Mouse (Mus musculus): ENCODE data around the gene Chd8. TPM values are rescaled to one million over a fixed set of nuclear protein-coding genes. Genes with fewer than 3 reads are reported as not detected.

The Chd8 gene
- polyA plus RNA-seq, 1 experiment from 2014 or later, result 15.7 TPM

- H3K27ac ChIP-seq (ENCODE audit: low read depth, low read length), result no peak overlapping the region
- 0 out of 2 replicates have a peak, but pooled peaks cover 13% of the 10 kb centered on the region for H3K36me3 ChIP-seq (ENCODE audit: control insufficient read depth, insufficient read depth)
- 12% methylated on average over 3 of the region's 3 CpGs for WGBS
- no peaks in the 10 kb centered on the region for H3K9me3 ChIP-seq (ENCODE audit: control insufficient read depth)
- no peaks in the 10 kb centered on the region for H3K27me3 ChIP-seq (replicated peaks; ENCODE audit: control insufficient read depth, insufficient read depth, low read length)
- no peak overlapping the region for H3K9ac ChIP-seq (ENCODE audit: low read depth, low read length)
- H3K4me1 ChIP-seq (replicated peaks; ENCODE audit: control insufficient read depth, insufficient read depth, low read length), result no peaks in the 10 kb centered on the region
- H3K4me3 ChIP-seq (ENCODE audit: low read depth, low read length), result peak overlapping the region; percentile 99; the same call in 1 of the 2 replicates
- no peak for ATAC-seq
- peak; percentile 72 for TF ChIP-seq CTCF (IDR thresholded peaks at IDR 0.05; ENCODE audit: low read depth)
- peak overlapping the region; percentile 90 for H3K4me2 ChIP-seq (replicated peaks; ENCODE audit: low read depth)
These were observed 61.9 kb downstream of the Chd8 start for GRCm38 (mm10) chr14:52195691-52196090.

- no peak overlapping the region for H3K27ac ChIP-seq (ENCODE audit: low read depth, low read length)
- H3K4me2 ChIP-seq (replicated peaks; ENCODE audit: low read depth), result no peak overlapping the region
- no peak overlapping the region for H3K4me3 ChIP-seq (ENCODE audit: low read depth, low read length)
- 0 out of 2 replicates have a peak, but pooled peaks cover 3% of the 10 kb centered on the region for H3K36me3 ChIP-seq (ENCODE audit: control insufficient read depth, insufficient read depth)
- no peaks in the 10 kb centered on the region for H3K4me1 ChIP-seq (replicated peaks; ENCODE audit: control insufficient read depth, insufficient read depth, low read length)
- H3K9ac ChIP-seq (ENCODE audit: low read depth, low read length), result no peak overlapping the region
- H3K9me3 ChIP-seq (ENCODE audit: control insufficient read depth), result no peaks in the 10 kb centered on the region
- TF ChIP-seq CTCF (IDR thresholded peaks at IDR 0.05; ENCODE audit: low read depth), result peak; percentile 79
- ATAC-seq, result no peak; the same call in 1 of the 2 replicates
- H3K27me3 ChIP-seq (replicated peaks; ENCODE audit: control insufficient read depth, insufficient read depth, low read length), result no peaks in the 10 kb centered on the region
These were observed 66.7 kb downstream of the Chd8 start for GRCm38 (mm10) chr14:52190740-52191359.

DNA sequence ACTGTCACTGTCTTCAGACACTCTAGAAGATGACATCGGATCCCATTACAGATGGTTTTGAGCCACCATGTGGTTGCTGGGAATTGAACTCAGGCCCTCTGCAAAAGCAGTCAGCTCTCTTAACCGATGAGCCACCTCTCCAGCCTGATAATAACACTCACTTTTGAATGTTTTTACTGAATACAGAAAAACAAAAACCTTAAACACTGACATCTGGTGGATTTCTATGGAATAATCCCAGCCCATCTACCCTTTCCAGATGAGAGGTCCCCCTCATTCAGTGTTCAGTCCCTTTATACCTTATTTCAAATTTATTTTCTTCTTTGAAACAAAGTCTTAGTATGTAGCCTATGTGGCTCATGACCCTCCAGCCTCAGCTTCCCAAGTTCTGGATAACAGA is 68.1 kb downstream of the Chd8 start:
- Histone ChIP-seq H3K27me3 (replicated peaks; ENCODE audit: control insufficient read depth, insufficient read depth, low read length) (no peaks in the 10 kb centered on the region), H3K36me3 (ENCODE audit: control insufficient read depth, insufficient read depth) (0 out of 2 replicates have a peak, but pooled peaks cover 3% of the 10 kb centered on the region), H3K9me3 (ENCODE audit: control insufficient read depth) (no peaks in the 10 kb centered on the region), H3K27ac (ENCODE audit: low read depth, low read length) (no peak overlapping the region), H3K4me2 (replicated peaks; ENCODE audit: low read depth) (no peak overlapping the region), H3K4me3 (ENCODE audit: low read depth, low read length) (no peak overlapping the region), H3K9ac (ENCODE audit: low read depth, low read length) (no peak overlapping the region), H3K4me1 (replicated peaks; ENCODE audit: control insufficient read depth, insufficient read depth, low read length) (no peaks in the 10 kb centered on the region)
- 0 out of 2 replicates have a peak, but pooled peaks have one; percentile 37 for TF ChIP-seq CTCF (IDR thresholded peaks at IDR 0.05; ENCODE audit: low read depth)
- ATAC-seq, result no peak
- WGBS, result 73% methylated on average over 2 of the region's 2 CpGs

DNA sequence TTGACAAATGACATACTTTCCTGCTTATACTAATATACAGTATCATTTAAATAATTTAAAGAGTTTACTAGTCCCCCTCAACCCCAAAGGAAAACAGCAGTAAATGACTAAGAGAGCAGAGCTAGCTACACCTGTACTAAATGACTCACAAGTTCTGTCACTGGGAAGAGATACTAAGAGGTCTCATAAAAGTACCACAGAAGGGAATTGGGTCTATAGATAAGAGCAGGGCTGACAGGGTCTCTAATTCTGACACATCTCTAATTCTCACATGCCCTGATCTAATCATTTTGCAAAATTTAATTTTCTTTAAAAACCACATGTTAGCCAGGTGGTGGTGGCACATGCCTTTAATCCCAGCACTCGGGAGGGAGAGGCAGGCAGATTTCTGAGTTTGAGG is 68.8 kb downstream of the Chd8 start:
- Histone ChIP-seq H3K4me3 (ENCODE audit: low read depth, low read length) (no peak overlapping the region), H3K27me3 (replicated peaks; ENCODE audit: control insufficient read depth, insufficient read depth, low read length) (no peaks in the 10 kb centered on the region), H3K4me1 (replicated peaks; ENCODE audit: control insufficient read depth, insufficient read depth, low read length) (no peaks in the 10 kb centered on the region), H3K4me2 (replicated peaks; ENCODE audit: low read depth) (no peak overlapping the region), H3K27ac (ENCODE audit: low read depth, low read length) (no peak overlapping the region), H3K9ac (ENCODE audit: low read depth, low read length) (no peak overlapping the region), H3K9me3 (ENCODE audit: control insufficient read depth) (no peaks in the 10 kb centered on the region), H3K36me3 (ENCODE audit: control insufficient read depth, insufficient read depth) (0 out of 2 replicates have a peak, but pooled peaks cover 3% of the 10 kb centered on the region)
- ATAC-seq, result no peak
- WGBS, result 70% methylated on average over 1 of the region's 1 CpGs
- TF ChIP-seq CTCF (IDR thresholded peaks at IDR 0.05; ENCODE audit: low read depth), result no peak

GRCm38 (mm10) chr14:52166571-52166970 is 91.0 kb downstream of the Chd8 start:
- 86% methylated on average over 2 of the region's 2 CpGs for WGBS
- H3K4me2 ChIP-seq (replicated peaks; ENCODE audit: low read depth), result no peak overlapping the region
- no peaks in the 10 kb centered on the region for H3K27me3 ChIP-seq (replicated peaks; ENCODE audit: control insufficient read depth, insufficient read depth, low read length)
- no peak overlapping the region for H3K9ac ChIP-seq (ENCODE audit: low read depth, low read length)
- no peaks in the 10 kb centered on the region for H3K4me1 ChIP-seq (replicated peaks; ENCODE audit: control insufficient read depth, insufficient read depth, low read length)
- ATAC-seq, result no peak
- H3K4me3 ChIP-seq (ENCODE audit: low read depth, low read length), result no peak overlapping the region
- no peaks in the 10 kb centered on the region for H3K9me3 ChIP-seq (ENCODE audit: control insufficient read depth)
- H3K27ac ChIP-seq (ENCODE audit: low read depth, low read length), result no peak overlapping the region
- peaks cover 66% of the 10 kb centered on the region for H3K36me3 ChIP-seq (ENCODE audit: control insufficient read depth, insufficient read depth)
- TF ChIP-seq CTCF (IDR thresholded peaks at IDR 0.05; ENCODE audit: low read depth), result no peak

- Histone ChIP-seq H3K4me3 (ENCODE audit: low read depth, low read length) (no peak overlapping the region), H3K27me3 (replicated peaks; ENCODE audit: control insufficient read depth, insufficient read depth, low read length) (no peaks in the 10 kb centered on the region), H3K9me3 (ENCODE audit: control insufficient read depth) (no peaks in the 10 kb centered on the region), H3K9ac (ENCODE audit: low read depth, low read length) (no peak overlapping the region), H3K27ac (ENCODE audit: low read depth, low read length) (no peak overlapping the region), H3K36me3 (ENCODE audit: control insufficient read depth, insufficient read depth) (peaks cover 63% of the 10 kb centered on the region), H3K4me2 (replicated peaks; ENCODE audit: low read depth) (no peak overlapping the region), H3K4me1 (replicated peaks; ENCODE audit: control insufficient read depth, insufficient read depth, low read length) (no peaks in the 10 kb centered on the region)
- WGBS, result 81% methylated on average over 6 of the region's 6 CpGs
- no peak for TF ChIP-seq CTCF (IDR thresholded peaks at IDR 0.05; ENCODE audit: low read depth)
- no peak for ATAC-seq
These were observed 96.7 kb downstream of the Chd8 start for GRCm38 (mm10) chr14:52160911-52161310.

Measured in intestine, postnatal 0 days (tissue).